Mouse (Mus musculus) liver, embryonic 13.5 days (tissue): ENCODE measurements around the gene Zbtb46. TPM values are rescaled to one million over a fixed set of nuclear protein-coding genes. Genes with fewer than 3 reads are reported as not detected.
A peak's percentile ranks its signal among the peaks of the same experiment; 100 is the strongest.

ENCODE experiments used
- ATAC-seq: fragments of 200-750 bp; cut with Nextera tagmentation; 2 replicates; pipeline ENCODE4 v1.8.0; 2017; ENCODE audit warnings: low read depth, mild to moderate bottlenecking, moderate number of reproducible peaks, moderate library complexity
- DNase-seq: peaks from one replicate; pipeline ENCODE4 v3.0.0; 2022
- H3K27ac ChIP-seq: fragments of 300-500 bp; sonication (generic); 2 replicates; pipeline ENCODE4 v1.5.1; 2015; ENCODE audit warnings: moderate library complexity, mild to moderate bottlenecking, inconsistent platforms
- H3K27me3 ChIP-seq: fragments of 300-500 bp; sonication (generic); 2 replicates; pipeline ENCODE4 v1.6.1; 2015; ENCODE audit warnings: mild to moderate bottlenecking, inconsistent platforms
- H3K36me3 ChIP-seq: fragments of 300-500 bp; sonication (generic); 2 replicates; pipeline ENCODE4 v1.6.1; 2015; ENCODE audit warnings: mild to moderate bottlenecking, inconsistent platforms
- H3K4me1 ChIP-seq: fragments of 300-500 bp; sonication (generic); replicated peaks from 2 replicates; pipeline ENCODE4 v1.6.1; 2015; ENCODE audit warnings: inconsistent platforms
- H3K4me2 ChIP-seq: fragments of 300-500 bp; sonication (generic); 2 replicates; pipeline ENCODE4 v1.6.1; 2015; ENCODE audit warnings: inconsistent platforms, mild to moderate bottlenecking, moderate library complexity
- H3K4me3 ChIP-seq: fragments of 300-500 bp; sonication (generic); replicated peaks from 2 replicates; pipeline ENCODE4 v1.5.1; 2015; ENCODE audit warnings: mild to moderate bottlenecking, inconsistent platforms
- H3K9ac ChIP-seq: fragments of 300-500 bp; sonication (generic); 2 replicates; pipeline ENCODE4 v1.6.1; 2015; ENCODE audit warnings: mild to moderate bottlenecking, inconsistent platforms
- H3K9me3 ChIP-seq: fragments of 300-500 bp; sonication (generic); replicated peaks from 2 replicates; pipeline ENCODE4 v1.6.1; 2016; ENCODE audit warnings: inconsistent platforms
- WGBS: fragments of 180-500 bp; shearing (Covaris S2); methylation state at CpG from one replicate; pipeline ENCODE4 v1.1.7; 2015; ENCODE audit not compliant: insufficient replicate concordance; 5-methylcytosine and 5-hydroxymethylcytosine counted together
- polyA plus RNA-seq: library from polyadenylated mRNA; unstranded; fragments of >200 nt; fragmentation: Nextera tagmentation; extraction: Ambion mirVana; gene quantifications from 2 replicates; pipeline ENCODE4 v1.2.1, GENCODE M21; 2015

Gene Zbtb46
- polyA plus RNA-seq, 1 experiment from 2014 or later = 10.7 TPM

DNA sequence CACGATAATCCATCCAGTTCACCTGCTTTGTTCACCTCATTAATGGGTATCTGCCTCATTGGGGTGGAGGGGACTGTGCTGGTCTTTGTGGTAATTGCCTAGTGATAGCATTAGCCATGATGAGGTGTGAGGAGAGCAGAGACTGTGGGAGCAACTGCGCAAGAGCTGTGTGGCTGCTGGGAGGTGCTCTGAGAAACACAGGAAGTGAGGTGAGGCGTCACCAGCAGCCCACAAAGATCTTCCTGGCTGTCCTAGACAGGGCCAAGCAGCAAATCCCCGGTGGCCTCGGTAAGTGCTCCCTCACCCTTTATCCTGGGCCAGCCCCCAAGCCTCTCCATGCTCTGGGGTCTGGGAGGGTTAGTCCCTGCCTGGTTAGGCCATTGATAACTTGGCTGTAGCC is 78.1 kb downstream of the Zbtb46 start:
- no peaks in the 10 kb centered on the region for H3K27me3 ChIP-seq
- no peaks in the 10 kb centered on the region for H3K9me3 ChIP-seq
- H3K27ac ChIP-seq = no peak overlapping the region
- WGBS = 62% methylated on average over 5 of the region's 5 CpGs
- ATAC-seq = no peak
- peaks cover 15% of the 10 kb centered on the region for H3K4me1 ChIP-seq
- no peak overlapping the region for H3K4me3 ChIP-seq
- no peak overlapping the region for H3K4me2 ChIP-seq
- no peak overlapping the region for H3K9ac ChIP-seq
- peaks cover 76% of the 10 kb centered on the region for H3K36me3 ChIP-seq
- no peak for DNase-seq

DNA sequence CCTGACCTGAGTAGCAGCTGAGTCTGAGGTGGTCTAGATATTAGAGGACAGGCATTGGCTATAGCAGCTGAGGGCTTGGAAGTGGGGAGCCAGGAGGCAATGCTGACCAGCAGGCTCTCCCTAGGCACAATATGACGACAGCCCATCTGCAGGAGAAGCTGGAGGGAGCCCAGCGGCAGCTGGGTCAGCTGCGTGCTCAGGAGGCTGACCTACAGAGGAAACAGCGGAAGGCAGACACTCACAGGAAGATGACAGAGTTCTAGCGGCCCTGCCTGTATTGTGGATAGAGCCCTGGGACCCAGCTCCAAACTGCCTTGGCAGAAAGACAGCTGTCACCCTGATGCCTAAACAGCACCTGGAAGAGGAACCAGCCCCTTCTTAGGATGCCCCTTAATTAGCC is 79.0 kb downstream of the Zbtb46 start:
- Histone ChIP-seq H3K9me3 (no peaks in the 10 kb centered on the region), H3K4me3 (no peak overlapping the region), H3K27me3 (no peaks in the 10 kb centered on the region), H3K9ac (no peak overlapping the region), H3K4me1 (peaks cover 15% of the 10 kb centered on the region), H3K27ac (no peak overlapping the region), H3K4me2 (no peak overlapping the region), H3K36me3 (peaks cover 69% of the 10 kb centered on the region)
- 87% methylated on average over 5 of the region's 5 CpGs for WGBS
- no peak for DNase-seq
- ATAC-seq = no peak

DNA sequence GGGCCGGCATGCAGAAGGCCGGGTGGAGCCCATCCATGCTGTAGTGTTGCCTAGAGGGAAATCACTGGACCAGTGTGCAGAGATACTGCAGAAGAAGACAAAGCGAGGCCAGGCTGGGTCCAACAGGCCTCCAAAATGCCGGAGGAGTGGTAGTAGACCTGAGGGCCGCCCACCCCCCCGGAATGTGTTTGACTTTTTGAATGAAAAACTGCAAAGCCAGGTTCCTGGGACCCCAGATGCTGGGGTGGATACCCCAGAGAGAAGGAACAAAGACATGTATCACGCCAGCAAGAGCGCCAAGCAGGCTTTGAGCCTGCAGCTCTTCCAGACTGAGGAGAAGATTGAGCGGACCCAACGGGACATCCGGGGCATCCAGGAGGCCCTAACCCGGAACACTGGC is 79.4 kb downstream of the Zbtb46 start, which contains the start of gene Lime1:
Lime1 (plus strand) TSS at position 301 of the 400 bp plus-strand sequence.
- H3K4me3 ChIP-seq = no peak within 1 kb of the TSS
- no peak within 1 kb of the TSS for H3K4me2 ChIP-seq
- H3K27ac ChIP-seq = no peak within 1 kb of the TSS
- H3K4me1 ChIP-seq = peaks cover 15% of the 10 kb centered on the region
- H3K36me3 ChIP-seq = peaks cover 65% of the 10 kb centered on the region
- H3K27me3 ChIP-seq = no peaks in the 10 kb centered on the region
- H3K9ac ChIP-seq = no peak within 1 kb of the TSS
- DNase-seq (no peak), ATAC-seq (no peak)
- 85% methylated on average over 12 of the region's 12 CpGs for WGBS
- no peaks in the 10 kb centered on the region for H3K9me3 ChIP-seq

DNA sequence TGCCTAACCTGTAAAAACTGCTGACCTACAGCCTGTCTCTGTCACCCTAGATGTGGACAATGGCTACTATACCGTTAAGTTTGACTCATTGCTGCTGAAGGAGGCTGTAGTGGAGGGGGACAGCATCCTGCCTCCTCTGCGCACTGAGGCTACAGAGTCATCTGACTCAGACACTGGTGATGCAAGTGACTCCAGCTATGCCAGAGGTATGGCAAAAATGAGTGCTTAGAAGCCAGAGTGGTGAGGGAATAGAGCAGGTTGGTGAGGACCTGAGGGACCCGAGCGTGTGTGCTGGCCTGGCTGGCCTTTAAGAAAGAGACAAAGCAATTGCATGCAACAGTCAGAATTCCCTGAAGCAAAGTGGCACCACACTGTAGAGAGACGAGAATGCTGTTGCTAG is 80.5 kb downstream of the Zbtb46 start:
- Histone ChIP-seq H3K4me1 (peaks cover 22% of the 10 kb centered on the region), H3K4me2 (no peak overlapping the region), H3K9me3 (no peaks in the 10 kb centered on the region), H3K4me3 (no peak overlapping the region), H3K27ac (no peak overlapping the region), H3K9ac (no peak overlapping the region), H3K36me3 (peaks cover 56% of the 10 kb centered on the region), H3K27me3 (no peaks in the 10 kb centered on the region)
- ATAC-seq = no peak
- no peak for DNase-seq
- 81% methylated on average over 5 of the region's 5 CpGs for WGBS

DNA sequence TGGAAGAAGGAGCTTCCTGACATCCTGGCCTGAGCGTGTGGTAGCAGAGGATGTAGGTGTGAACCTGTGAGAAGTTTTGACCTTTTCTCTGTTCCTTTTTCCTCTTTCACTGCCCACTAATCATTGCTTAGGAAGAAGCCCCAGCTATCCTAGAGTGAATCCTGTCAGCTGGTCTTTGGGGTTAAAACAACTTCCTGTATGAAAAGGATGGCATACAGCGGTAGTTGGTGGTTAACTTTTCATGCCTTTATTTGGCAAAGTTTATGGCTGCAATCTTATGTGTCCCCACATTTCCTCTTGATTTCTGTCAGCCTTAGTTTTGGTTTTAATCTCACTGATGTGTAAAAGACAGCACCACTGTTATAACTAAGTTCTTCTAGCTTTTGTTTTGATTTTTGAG is 82.0 kb downstream of the Zbtb46 start:
- WGBS = 44% methylated on average over 2 of the region's 2 CpGs
- ATAC-seq = no peak
- Histone ChIP-seq H3K4me3 (no peak overlapping the region), H3K9ac (no peak overlapping the region), H3K27me3 (no peaks in the 10 kb centered on the region), H3K9me3 (no peaks in the 10 kb centered on the region), H3K36me3 (peaks cover 41% of the 10 kb centered on the region), H3K4me2 (no peak overlapping the region), H3K27ac (no peak overlapping the region), H3K4me1 (peaks cover 30% of the 10 kb centered on the region)
- DNase-seq = no peak

DNA sequence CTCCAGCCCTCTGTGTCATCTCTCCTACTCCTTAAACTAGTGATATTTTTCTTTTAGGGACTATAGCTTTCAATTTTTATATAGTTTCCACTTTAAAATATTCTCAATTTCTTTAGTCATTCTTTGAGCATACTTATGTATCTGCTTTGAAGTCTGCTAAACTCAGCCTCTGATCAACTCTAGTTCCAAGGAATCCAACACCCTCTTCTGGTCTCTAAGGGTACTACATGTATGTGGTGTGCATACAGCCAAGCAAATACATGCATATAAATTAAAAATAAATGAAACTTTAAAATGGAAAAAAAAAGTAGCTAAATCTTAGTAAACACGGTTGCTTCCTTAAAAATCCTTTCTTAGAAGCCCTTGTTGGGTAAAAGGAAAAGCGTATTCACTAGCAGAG is 83.4 kb downstream of the Zbtb46 start:
- H3K9me3 ChIP-seq = no peaks in the 10 kb centered on the region
- no peak overlapping the region for H3K4me3 ChIP-seq
- 78% methylated on average over 2 of the region's 2 CpGs for WGBS
- no peak overlapping the region for H3K4me2 ChIP-seq
- H3K27ac ChIP-seq = no peak overlapping the region
- ATAC-seq (no peak), DNase-seq (no peak)
- H3K36me3 ChIP-seq = peaks cover 36% of the 10 kb centered on the region
- no peaks in the 10 kb centered on the region for H3K27me3 ChIP-seq
- peaks cover 30% of the 10 kb centered on the region for H3K4me1 ChIP-seq
- no peak overlapping the region for H3K9ac ChIP-seq

DNA sequence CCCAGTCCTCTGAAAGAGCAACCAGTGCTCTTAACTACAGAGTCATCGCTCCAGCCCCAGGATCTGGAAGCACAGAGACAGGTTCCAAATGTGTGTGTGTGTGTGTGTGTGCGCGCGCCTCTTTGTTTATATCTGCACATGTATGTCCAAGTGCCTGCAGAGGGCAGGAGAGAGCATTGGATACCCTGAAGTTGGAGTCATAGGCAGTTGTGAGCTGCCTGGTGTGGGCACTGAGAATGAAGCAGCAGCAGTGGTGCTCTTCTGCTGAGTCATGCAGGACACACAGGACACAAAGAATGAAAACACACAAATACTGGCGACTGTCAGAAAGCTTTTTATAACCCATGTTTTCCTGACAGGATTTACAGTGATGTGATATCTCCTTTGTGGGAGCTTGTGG is 89.2 kb downstream of the Zbtb46 start:
- Histone ChIP-seq H3K9ac (no peak overlapping the region), H3K27me3 (no peaks in the 10 kb centered on the region), H3K4me2 (no peak overlapping the region), H3K4me3 (no peak overlapping the region), H3K9me3 (peaks cover 4% of the 10 kb centered on the region; the same call in 1 of the 2 replicates), H3K27ac (no peak overlapping the region), H3K4me1 (peaks cover 38% of the 10 kb centered on the region), H3K36me3 (peaks cover 23% of the 10 kb centered on the region)
- ATAC-seq (no peak), DNase-seq (no peak)
- 92% methylated on average over 5 of the region's 5 CpGs for WGBS

DNA sequence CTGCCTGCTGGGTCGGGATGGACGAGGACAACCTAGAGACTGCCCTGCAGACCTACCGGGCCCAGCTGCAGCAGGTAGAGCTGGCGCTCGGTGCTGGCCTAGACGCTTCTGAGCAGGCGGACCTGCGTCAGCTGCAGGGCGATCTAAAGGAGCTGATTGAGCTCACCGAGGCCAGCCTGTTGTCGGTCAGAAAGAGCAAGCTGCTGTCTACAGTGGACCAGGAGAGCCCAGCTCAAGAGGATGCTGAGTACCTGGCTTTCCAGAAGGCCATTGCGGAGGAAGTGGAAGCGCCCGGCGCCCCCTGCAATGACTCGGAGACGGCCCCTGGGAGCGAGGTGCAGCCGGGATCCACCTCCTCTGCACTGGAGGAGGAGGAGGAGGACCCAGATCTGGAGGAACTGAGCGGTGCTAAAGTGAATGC is 93.6 kb downstream of the Zbtb46 start:
- Histone ChIP-seq H3K9ac (peak overlapping the region; percentile 92), H3K27me3 (no peaks in the 10 kb centered on the region), H3K36me3 (peaks cover 42% of the 10 kb centered on the region), H3K4me1 (peaks cover 42% of the 10 kb centered on the region), H3K9me3 (peaks cover 4% of the 10 kb centered on the region; the same call in 1 of the 2 replicates), H3K27ac (peak overlapping the region; percentile 88), H3K4me3 (peak overlapping the region; percentile 88), H3K4me2 (peak overlapping the region; percentile 95)
- peak; percentile 26 for DNase-seq
- WGBS = 0% methylated on average over 20 of the region's 20 CpGs
- peak; percentile 75 for ATAC-seq

DNA sequence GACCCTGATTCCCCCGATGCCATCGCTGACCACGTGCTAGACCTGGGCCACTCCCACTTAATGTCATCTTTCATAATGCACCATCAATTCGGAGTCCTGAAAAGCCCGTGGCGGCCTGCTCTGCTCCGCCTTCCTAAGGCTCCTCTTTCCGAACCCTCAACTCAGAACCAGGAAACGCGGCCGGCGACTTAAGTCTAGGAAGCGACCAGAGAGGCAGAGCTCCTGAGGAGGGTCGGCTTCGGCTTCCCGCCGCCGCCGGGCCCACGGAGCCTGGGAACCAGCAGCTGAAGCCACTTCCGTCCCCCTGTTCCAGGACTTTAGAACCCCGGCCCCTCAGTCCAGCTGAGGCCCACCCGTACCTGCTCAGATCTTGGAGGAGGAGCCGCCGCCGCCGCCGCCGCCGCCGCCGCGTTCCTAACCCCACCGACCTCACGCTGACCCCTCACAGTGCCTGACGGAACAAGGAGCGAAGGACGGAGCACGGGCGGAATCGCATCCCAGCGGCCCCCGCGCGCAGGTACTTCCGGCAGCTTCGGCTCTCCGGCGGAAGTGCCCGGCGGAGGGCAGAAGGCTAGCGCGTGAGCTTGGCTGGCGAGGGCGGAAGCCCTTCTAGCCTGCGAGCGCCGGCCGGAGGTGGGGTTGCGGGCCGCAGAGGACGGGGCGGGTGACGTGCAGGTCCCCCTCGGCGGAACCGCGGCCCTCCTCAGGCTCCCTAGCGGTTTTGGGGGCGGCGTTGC is 94.2 kb downstream of the Zbtb46 start, which contains the start of the genes Zgpat and Arfrp1:
Zgpat (plus strand) TSS at position 69 of the 737 bp plus-strand sequence.
Arfrp1 (minus strand) TSS at position 545 of the 737 bp plus-strand sequence.
- no peaks in the 10 kb centered on the region for H3K27me3 ChIP-seq
- DNase-seq (peak; percentile 83), ATAC-seq (peak; percentile 92)
- peak within 1 kb of the TSS; percentile 92 for H3K9ac ChIP-seq
- peaks cover 42% of the 10 kb centered on the region for H3K4me1 ChIP-seq
- H3K4me3 ChIP-seq = peak within 1 kb of the TSS; percentile 88
- peak within 1 kb of the TSS; percentile 88 for H3K27ac ChIP-seq
- H3K9me3 ChIP-seq = peaks cover 3% of the 10 kb centered on the region; the same call in 1 of the 2 replicates
- under 1% methylated on average over 71 of the region's 71 CpGs for WGBS
- H3K4me2 ChIP-seq = peak within 1 kb of the TSS; percentile 95
- peaks cover 45% of the 10 kb centered on the region for H3K36me3 ChIP-seq

DNA sequence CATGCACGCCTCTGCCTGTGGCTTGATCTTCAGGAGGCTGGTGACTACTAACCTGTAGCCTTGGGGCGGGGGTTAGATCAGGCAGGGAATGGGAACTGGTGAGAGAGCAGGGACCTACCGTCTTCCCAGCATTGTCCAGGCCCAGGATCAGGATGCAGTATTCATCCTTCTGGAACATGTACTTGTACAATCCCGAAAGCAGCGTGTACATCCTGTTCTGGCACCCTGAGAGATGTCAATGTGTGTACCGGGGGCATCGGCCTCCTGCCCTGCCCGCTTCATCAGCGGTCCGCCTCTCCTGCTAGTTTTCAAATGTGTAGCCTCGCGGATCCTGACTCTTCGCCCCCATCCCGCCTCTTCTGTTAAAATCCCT is 94.8 kb downstream of the Zbtb46 start:
- H3K4me1 ChIP-seq = peaks cover 42% of the 10 kb centered on the region
- H3K9ac ChIP-seq = peak overlapping the region; percentile 92
- peaks cover 45% of the 10 kb centered on the region for H3K36me3 ChIP-seq
- DNase-seq = no peak
- H3K4me3 ChIP-seq = peak overlapping the region; percentile 88
- 0 out of 2 replicates have a peak, but pooled peaks have one; percentile 0 for ATAC-seq
- WGBS = 7% methylated on average over 14 of the region's 14 CpGs
- no peaks in the 10 kb centered on the region for H3K9me3 ChIP-seq
- H3K27me3 ChIP-seq = no peaks in the 10 kb centered on the region
- peak overlapping the region; percentile 88 for H3K27ac ChIP-seq
- peak overlapping the region; percentile 95 for H3K4me2 ChIP-seq

DNA sequence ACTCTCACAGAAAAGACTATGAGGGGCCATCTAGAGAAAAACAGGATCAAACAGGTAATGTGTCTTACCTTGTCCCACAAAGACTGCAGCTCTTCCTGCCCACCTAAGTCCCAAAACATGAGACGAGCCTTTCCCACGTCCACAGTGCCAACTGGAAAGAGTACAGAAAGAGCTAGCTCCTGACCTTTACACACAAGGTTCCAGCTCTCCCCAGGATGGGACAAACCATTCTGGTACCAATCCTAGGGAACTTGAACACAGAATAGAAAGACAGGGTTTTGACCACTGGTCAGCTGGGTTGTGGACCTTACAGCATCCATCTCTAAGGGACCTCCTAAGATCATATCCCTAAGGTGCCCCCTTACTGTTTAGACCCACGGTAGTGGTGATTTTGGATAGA is 95.3 kb downstream of the Zbtb46 start:
- Histone ChIP-seq H3K27me3 (no peaks in the 10 kb centered on the region), H3K36me3 (peaks cover 45% of the 10 kb centered on the region), H3K4me3 (peak overlapping the region; percentile 88), H3K9me3 (no peaks in the 10 kb centered on the region), H3K4me1 (peaks cover 42% of the 10 kb centered on the region), H3K27ac (0 out of 2 replicates have a peak overlapping the region, but pooled peaks have one; percentile 88), H3K4me2 (peak overlapping the region; percentile 95), H3K9ac (peak overlapping the region; percentile 92)
- DNase-seq (no peak), ATAC-seq (no peak)
- WGBS = 57% methylated on average over 3 of the region's 3 CpGs

DNA sequence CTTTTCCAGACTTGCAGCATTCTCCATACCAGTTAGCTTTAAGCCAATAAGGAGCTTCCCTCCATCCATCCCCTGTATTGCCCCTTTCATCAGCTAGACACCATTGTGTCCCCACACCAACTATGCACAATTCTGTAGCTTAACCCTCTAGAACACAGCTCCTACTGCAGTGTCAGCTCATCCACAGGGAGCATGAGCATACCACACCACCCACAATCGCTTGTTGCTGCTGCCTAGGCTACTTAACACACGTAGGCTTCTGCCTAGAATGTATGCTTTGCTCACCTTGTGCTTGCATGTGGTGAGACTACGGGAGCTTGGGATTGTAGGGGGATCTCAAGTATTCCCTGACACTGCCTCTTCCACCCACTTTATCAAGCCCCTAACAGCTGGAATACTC is 102.4 kb downstream of the Zbtb46 start:
- 74% methylated on average over 3 of the region's 3 CpGs for WGBS
- H3K4me3 ChIP-seq = no peak overlapping the region
- ATAC-seq = no peak
- H3K27me3 ChIP-seq = no peaks in the 10 kb centered on the region
- no peak overlapping the region for H3K27ac ChIP-seq
- no peaks in the 10 kb centered on the region for H3K9me3 ChIP-seq
- no peak for DNase-seq
- no peak overlapping the region for H3K4me2 ChIP-seq
- no peak overlapping the region for H3K9ac ChIP-seq
- H3K36me3 ChIP-seq = peaks cover 99% of the 10 kb centered on the region
- no peaks in the 10 kb centered on the region for H3K4me1 ChIP-seq
